Mouse (Mus musculus) cortical plate, adult 2 months (tissue): ENCODE results near the gene Ticrr. TPM values are rescaled to one million over a fixed set of nuclear protein-coding genes. Genes with fewer than 3 reads are reported as not detected.

Experiments
- H3K27ac ChIP-seq: fragments of 200-500 bp; 2 replicates; pipeline ENCODE4 v1.5.1; 2012; ENCODE audit warnings: low read length, control low read depth, inconsistent platforms; ENCODE audit not compliant: insufficient read depth
- H3K4me1 ChIP-seq: fragments of 200-500 bp; 2 replicates; pipeline ENCODE4 v1.6.1; 2011; ENCODE audit warnings: low read length; ENCODE audit not compliant: control insufficient read depth, insufficient read depth
- H3K4me3 ChIP-seq: fragments of 200-500 bp; 2 replicates; pipeline ENCODE4 v1.5.1; 2011; ENCODE audit warnings: mild to moderate bottlenecking, low read length, control low read depth; ENCODE audit not compliant: insufficient read depth
- CTCF ChIP-seq: fragments of 200-500 bp; IDR thresholded peaks from 2 replicates; pipeline ENCODE4 v1.5.1; 2011; ENCODE audit warnings: mild to moderate bottlenecking, control low read depth, low read length; ENCODE audit not compliant: insufficient read depth; ENCODE audit errors: extremely low read depth
- POLR2A ChIP-seq: fragments of 200-500 bp; IDR thresholded peaks from 2 replicates; pipeline ENCODE4 v1.6.1; 2011; ENCODE audit warnings: mild to moderate bottlenecking, low read length, control low read depth; ENCODE audit not compliant: insufficient read depth; ENCODE audit errors: extremely low read depth
- polyA plus RNA-seq: library from polyadenylated mRNA; depleted of rRNA; stranded (reverse); fragments of >200 nt; gene quantifications from 2 replicates; pipeline ENCODE4 v1.2.3, GENCODE M21; 2012

Ticrr gene
- polyA plus RNA-seq, 1 experiment: 0.08 TPM

- Histone ChIP-seq H3K27ac (no peak overlapping the region), H3K4me1 (no peaks in the 10 kb centered on the region), H3K4me3 (no peak overlapping the region)
- TF ChIP-seq CTCF (no peak), POLR2A (no peak)
Measured at GRCm38 (mm10) chr7:79670900-79671604, 11.1 kb downstream of the Ticrr start.

GRCm38 (mm10) chr7:79679186-79679585, 19.2 kb downstream of the Ticrr start:
- no peaks in the 10 kb centered on the region for H3K4me1 ChIP-seq
- no peak overlapping the region for H3K4me3 ChIP-seq

GRCm38 (mm10) chr7:79680231-79680630, 20.2 kb downstream of the Ticrr start:
- Histone ChIP-seq H3K27ac (no peak overlapping the region), H3K4me3 (no peak overlapping the region), H3K4me1 (no peaks in the 10 kb centered on the region)
- no peak for TF ChIP-seq CTCF
- no peak for TF ChIP-seq POLR2A

More at GRCm38 (mm10) chr7:79679186-79679585, 19.2 kb downstream of the Ticrr start:
- H3K27ac ChIP-seq: no peak overlapping the region
- no peak for TF ChIP-seq POLR2A
- TF ChIP-seq CTCF: no peak

- no peak overlapping the region for H3K27ac ChIP-seq
- TF ChIP-seq POLR2A (no peak), CTCF (no peak)
- H3K4me3 ChIP-seq: no peak overlapping the region
- H3K4me1 ChIP-seq: no peaks in the 10 kb centered on the region
Measured at GRCm38 (mm10) chr7:79696495-79696894, 36.5 kb downstream of the Ticrr start.

GRCm38 (mm10) chr7:79702755-79703154, 42.8 kb downstream of the Ticrr start:
- Histone ChIP-seq H3K4me3 (no peak overlapping the region), H3K27ac (no peak overlapping the region), H3K4me1 (no peaks in the 10 kb centered on the region)
- TF ChIP-seq POLR2A: no peak
- TF ChIP-seq CTCF: no peak

- Histone ChIP-seq H3K27ac (no peak overlapping the region), H3K4me1 (no peaks in the 10 kb centered on the region), H3K4me3 (no peak overlapping the region)
- TF ChIP-seq CTCF (no peak), POLR2A (no peak)
Measured at GRCm38 (mm10) chr7:79705210-79705609, 45.2 kb downstream of the Ticrr start.

GRCm38 (mm10) chr7:79710130-79710607, 50.2 kb downstream of the Ticrr start:
- Histone ChIP-seq H3K4me3 (peak overlapping the region; percentile 57), H3K4me1 (no peaks in the 10 kb centered on the region), H3K27ac (no peak overlapping the region)
- TF ChIP-seq POLR2A (peak; percentile 52; the same call in 1 of the 2 replicates), CTCF (no peak)

- Histone ChIP-seq H3K4me1 (no peaks in the 10 kb centered on the region), H3K4me3 (peak overlapping the region; percentile 57), H3K27ac (no peak overlapping the region)
- no peak for TF ChIP-seq CTCF
- TF ChIP-seq POLR2A: no peak
Measured at GRCm38 (mm10) chr7:79710831-79711230, 50.8 kb downstream of the Ticrr start.

GRCm38 (mm10) chr7:79715187-79715981, 55.4 kb downstream of the Ticrr start, which contains the start of gene Kif7:
TSS of gene Kif7 (minus strand) at chr7:79715720.
- H3K4me1 ChIP-seq: no peaks in the 10 kb centered on the region
- H3K4me3 ChIP-seq: peak within 1 kb of the TSS; percentile 39
- TF ChIP-seq CTCF (no peak), POLR2A (no peak)
- no peak within 1 kb of the TSS for H3K27ac ChIP-seq

- TF ChIP-seq CTCF (no peak), POLR2A (peak; percentile 19; the same call in 1 of the 2 replicates)
- H3K27ac ChIP-seq: no peak overlapping the region
- H3K4me1 ChIP-seq: no peaks in the 10 kb centered on the region
- H3K4me3 ChIP-seq: peak overlapping the region; percentile 38
Measured at GRCm38 (mm10) chr7:79721386-79721977, 61.5 kb downstream of the Ticrr start.
